Mouse (Mus musculus) megakaryocyte, embryonic 14.5 days (primary cell): ENCODE data around the gene A2ml1.

Source experiments
- FLI1 ChIP-seq: IDR thresholded peaks from 2 replicates; pipeline ENCODE4 v1.6.1; 2012; ENCODE audit warnings: low read length, inconsistent platforms, mixed read lengths
- GATA1 ChIP-seq: IDR thresholded peaks from 3 replicates; pipeline ENCODE4 v1.6.1; 2012; ENCODE audit warnings: mixed read lengths, low read length, inconsistent platforms, borderline replicate concordance

- no peak for TF ChIP-seq GATA1
- no peak for TF ChIP-seq FLI1
These were observed at the start of gene A2ml1 for GRCm38 (mm10) chr6:128581508-128581907.
